Mouse (Mus musculus) hindbrain, embryonic 12.5 days (tissue): ENCODE data around the gene Mtx1. TPM values are rescaled to one million over a fixed set of nuclear protein-coding genes. Genes with fewer than 3 reads are reported as not detected.
"Not testable (repeated sequence)": the region's sequence is repeated elsewhere in the genome, so short reads cannot be mapped to it uniquely, and the experiment has no call there.

Source experiments
- ATAC-seq: fragments of 200-750 bp; cut with Nextera tagmentation; 2 replicates; pipeline ENCODE4 v1.8.0; 2017; ENCODE audit warnings: moderate TSS enrichment; ENCODE audit not compliant: low FRiP score
- H3K27ac ChIP-seq: fragments of 300-500 bp; sonication (generic); 2 replicates; pipeline ENCODE4 v1.5.1; 2016; ENCODE audit warnings: mild to moderate bottlenecking
- H3K27me3 ChIP-seq: fragments of 300-500 bp; sonication (generic); 2 replicates; pipeline ENCODE4 v1.6.1; 2016; ENCODE audit warnings: mild to moderate bottlenecking
- H3K36me3 ChIP-seq: fragments of 300-500 bp; sonication (generic); 2 replicates; pipeline ENCODE4 v1.6.1; 2016; ENCODE audit warnings: mild to moderate bottlenecking
- H3K4me1 ChIP-seq: fragments of 300-500 bp; sonication (generic); 2 replicates; pipeline ENCODE4 v1.6.1; 2016
- H3K4me2 ChIP-seq: fragments of 300-500 bp; sonication (generic); replicated peaks from 2 replicates; pipeline ENCODE4 v1.6.1; 2016; ENCODE audit warnings: mild to moderate bottlenecking
- H3K4me3 ChIP-seq: fragments of 300-500 bp; sonication (generic); 2 replicates; pipeline ENCODE4 v1.5.1; 2016; ENCODE audit warnings: mild to moderate bottlenecking
- H3K9ac ChIP-seq: fragments of 300-500 bp; sonication (generic); 2 replicates; pipeline ENCODE4 v1.6.1; 2016; ENCODE audit warnings: mild to moderate bottlenecking, moderate library complexity
- H3K9me3 ChIP-seq: fragments of 300-500 bp; sonication (generic); replicated peaks from 2 replicates; pipeline ENCODE4 v1.6.1; 2016; ENCODE audit warnings: mild to moderate bottlenecking
- WGBS: fragments of 180-500 bp; shearing (Covaris S2); methylation state at CpG from one replicate; pipeline ENCODE4 v1.1.7; 2016; 5-methylcytosine and 5-hydroxymethylcytosine counted together
- polyA plus RNA-seq: library from polyadenylated mRNA; unstranded; fragments of >200 nt; fragmentation: Nextera tagmentation; extraction: Ambion mirVana; gene quantifications from 2 replicates; pipeline ENCODE4 v1.2.1, GENCODE M21; 2016

Mtx1 gene
- polyA plus RNA-seq, 1 experiment from 2014 or later: 175 TPM

GRCm38 (mm10) chr3:89225918-89226317 is 970 bp downstream of the Mtx1 start:
- H3K27me3 ChIP-seq: no peaks in the 10 kb centered on the region; the same call in 1 of the 2 replicates
- H3K9ac ChIP-seq: peak overlapping the region; percentile 76
- H3K27ac ChIP-seq: peak overlapping the region; percentile 88
- H3K4me3 ChIP-seq: peak overlapping the region; percentile 49
- H3K4me2 ChIP-seq: peak overlapping the region; percentile 70
- peaks cover 62% of the 10 kb centered on the region for H3K4me1 ChIP-seq
- H3K9me3 ChIP-seq: no peaks in the 10 kb centered on the region
- peak; percentile 62 for ATAC-seq
- WGBS: 20% methylated on average over 4 of the region's 4 CpGs
- peaks cover 29% of the 10 kb centered on the region; the same call in 1 of the 2 replicates for H3K36me3 ChIP-seq

GRCm38 (mm10) chr3:89225321-89225815 is 1.5 kb downstream of the Mtx1 start:
- no peaks in the 10 kb centered on the region; the same call in 1 of the 2 replicates for H3K27me3 ChIP-seq
- peak overlapping the region; percentile 88 for H3K27ac ChIP-seq
- H3K9me3 ChIP-seq: no peaks in the 10 kb centered on the region
- peak overlapping the region; percentile 70 for H3K4me2 ChIP-seq
- peak overlapping the region; percentile 76 for H3K9ac ChIP-seq
- ATAC-seq: no peak
- peaks cover 64% of the 10 kb centered on the region for H3K4me1 ChIP-seq
- WGBS: 23% methylated on average over 12 of the region's 12 CpGs
- H3K4me3 ChIP-seq: peak overlapping the region; percentile 49
- peaks cover 30% of the 10 kb centered on the region; the same call in 1 of the 2 replicates for H3K36me3 ChIP-seq

- peaks cover 66% of the 10 kb centered on the region for H3K4me1 ChIP-seq
- H3K27ac ChIP-seq: peak overlapping the region; percentile 88
- WGBS: 38% methylated on average over 11 of the region's 11 CpGs
- H3K4me3 ChIP-seq: peak overlapping the region; percentile 49
- peak overlapping the region; percentile 70 for H3K4me2 ChIP-seq
- H3K9ac ChIP-seq: peak overlapping the region; percentile 76
- 0 out of 2 replicates have a peak, but pooled peaks have one; percentile 4 for ATAC-seq
- no peaks in the 10 kb centered on the region for H3K27me3 ChIP-seq
- peaks cover 34% of the 10 kb centered on the region; the same call in 1 of the 2 replicates for H3K36me3 ChIP-seq
- no peaks in the 10 kb centered on the region for H3K9me3 ChIP-seq
Observed at GRCm38 (mm10) chr3:89224796-89225195, 2.1 kb downstream of the Mtx1 start.

- peaks cover 36% of the 10 kb centered on the region for H3K36me3 ChIP-seq
- no peaks in the 10 kb centered on the region for H3K27me3 ChIP-seq
- no peak overlapping the region for H3K4me3 ChIP-seq
- H3K4me1 ChIP-seq: peaks cover 51% of the 10 kb centered on the region
- ATAC-seq: no peak
- 67% methylated on average over 5 of the region's 5 CpGs for WGBS
- no peak overlapping the region for H3K4me2 ChIP-seq
- peak overlapping the region; percentile 35; the same call in 1 of the 2 replicates for H3K9ac ChIP-seq
- H3K9me3 ChIP-seq: no peaks in the 10 kb centered on the region
- no peak overlapping the region for H3K27ac ChIP-seq
Observed at GRCm38 (mm10) chr3:89221167-89221566, 5.7 kb downstream of the Mtx1 start.

GRCm38 (mm10) chr3:89219546-89219945 is 7.3 kb downstream of the Mtx1 start:
- H3K27me3 ChIP-seq: no peaks in the 10 kb centered on the region
- H3K9me3 ChIP-seq: no peaks in the 10 kb centered on the region
- peaks cover 36% of the 10 kb centered on the region for H3K36me3 ChIP-seq
- peak overlapping the region; percentile 44; the same call in 1 of the 2 replicates for H3K27ac ChIP-seq
- WGBS: 46% methylated on average over 8 of the region's 8 CpGs
- no peak overlapping the region for H3K4me2 ChIP-seq
- no peak overlapping the region; the same call in 1 of the 2 replicates for H3K9ac ChIP-seq
- H3K4me1 ChIP-seq: peaks cover 51% of the 10 kb centered on the region
- ATAC-seq: no peak
- H3K4me3 ChIP-seq: no peak overlapping the region

- no peaks in the 10 kb centered on the region for H3K27me3 ChIP-seq
- H3K4me3 ChIP-seq: no peak overlapping the region
- no peak overlapping the region for H3K9ac ChIP-seq
- H3K36me3 ChIP-seq: peaks cover 26% of the 10 kb centered on the region
- ATAC-seq: no peak
- WGBS: 82% methylated on average over 1 of the region's 1 CpGs
- peak overlapping the region; percentile 12; the same call in 1 of the 2 replicates for H3K27ac ChIP-seq
- no peaks in the 10 kb centered on the region for H3K9me3 ChIP-seq
- H3K4me1 ChIP-seq: peaks cover 39% of the 10 kb centered on the region
- H3K4me2 ChIP-seq: no peak overlapping the region
Observed at GRCm38 (mm10) chr3:89218271-89218670, 8.6 kb downstream of the Mtx1 start.

- not testable (repeated sequence) for H3K9me3 ChIP-seq, ATAC-seq, H3K4me3 ChIP-seq, H3K27me3 ChIP-seq
- WGBS: 78% methylated on average over 7 of the region's 7 CpGs
- Histone ChIP-seq H3K27ac (peak overlapping the region; percentile 98), H3K36me3 (peaks cover 12% of the 10 kb centered on the region), H3K4me2 (peak overlapping the region; percentile 80), H3K9ac (0 out of 2 replicates have a peak overlapping the region, but pooled peaks have one; percentile 18), H3K4me1 (peaks cover 43% of the 10 kb centered on the region)
Observed at GRCm38 (mm10) chr3:89216407-89216806, 10.5 kb downstream of the Mtx1 start.

- peak; percentile 13 for ATAC-seq
- peak overlapping the region; percentile 56 for H3K9ac ChIP-seq
- H3K4me1 ChIP-seq: peaks cover 40% of the 10 kb centered on the region
- WGBS: under 1% methylated on average over 6 of the region's 6 CpGs
- peak overlapping the region; percentile 80 for H3K4me2 ChIP-seq
- no peaks in the 10 kb centered on the region for H3K27me3 ChIP-seq
- peak overlapping the region; percentile 98 for H3K27ac ChIP-seq
- H3K36me3 ChIP-seq: peaks cover 8% of the 10 kb centered on the region; the same call in 1 of the 2 replicates
- H3K4me3 ChIP-seq: peak overlapping the region; percentile 59
- H3K9me3 ChIP-seq: no peaks in the 10 kb centered on the region
Observed at GRCm38 (mm10) chr3:89215853-89216252, 11.0 kb downstream of the Mtx1 start.

GRCm38 (mm10) chr3:89214681-89215411 is 12.0 kb downstream of the Mtx1 start, which contains the start of gene Thbs3:
Gene Thbs3, plus strand, starts transcription at chr3:89215180.
- Histone ChIP-seq H3K27me3 (no peaks in the 10 kb centered on the region), H3K9ac (peak within 1 kb of the TSS; percentile 78), H3K27ac (peak within 1 kb of the TSS; percentile 98), H3K4me2 (peak within 1 kb of the TSS; percentile 80), H3K4me3 (peak within 1 kb of the TSS; percentile 59), H3K9me3 (no peaks in the 10 kb centered on the region), H3K36me3 (peaks cover 14% of the 10 kb centered on the region), H3K4me1 (peaks cover 38% of the 10 kb centered on the region)
- WGBS: under 1% methylated on average over 18 of the region's 19 CpGs
- peak; percentile 27; the same call in 1 of the 2 replicates for ATAC-seq

GRCm38 (mm10) chr3:89213803-89214530 is 12.9 kb downstream of the Mtx1 start:
- Histone ChIP-seq H3K9me3 (no peaks in the 10 kb centered on the region), H3K36me3 (peaks cover 21% of the 10 kb centered on the region), H3K4me3 (peak overlapping the region; percentile 59), H3K4me2 (peak overlapping the region; percentile 80), H3K4me1 (peaks cover 32% of the 10 kb centered on the region), H3K9ac (peak overlapping the region; percentile 78), H3K27me3 (no peaks in the 10 kb centered on the region), H3K27ac (peak overlapping the region; percentile 98)
- peak; percentile 88 for ATAC-seq
- under 1% methylated on average over 69 of the region's 69 CpGs for whole genome bisulfite sequencing

- Histone ChIP-seq H3K36me3 (peaks cover 53% of the 10 kb centered on the region), H3K4me1 (peaks cover 22% of the 10 kb centered on the region), H3K4me3 (no peak overlapping the region), H3K9me3 (no peaks in the 10 kb centered on the region), H3K27ac (no peak overlapping the region), H3K4me2 (no peak overlapping the region), H3K27me3 (no peaks in the 10 kb centered on the region), H3K9ac (no peak overlapping the region)
- no peak for ATAC-seq
- 80% methylated on average over 7 of the region's 7 CpGs for WGBS
Observed at GRCm38 (mm10) chr3:89210731-89211130, 16.2 kb downstream of the Mtx1 start.

GRCm38 (mm10) chr3:89210162-89210561 is 16.7 kb downstream of the Mtx1 start:
- peaks cover 16% of the 10 kb centered on the region for H3K4me1 ChIP-seq
- no peaks in the 10 kb centered on the region for H3K9me3 ChIP-seq
- ATAC-seq: no peak
- no peak overlapping the region for H3K4me2 ChIP-seq
- WGBS: 88% methylated on average over 13 of the region's 13 CpGs
- no peak overlapping the region for H3K27ac ChIP-seq
- no peaks in the 10 kb centered on the region for H3K27me3 ChIP-seq
- peaks cover 59% of the 10 kb centered on the region for H3K36me3 ChIP-seq
- H3K9ac ChIP-seq: no peak overlapping the region
- no peak overlapping the region for H3K4me3 ChIP-seq
